Mouse (Mus musculus) neural tube, embryonic 14.5 days (tissue): ENCODE data around the gene Carns1. TPM values are rescaled to one million over a fixed set of nuclear protein-coding genes. Genes with fewer than 3 reads are reported as not detected.

Experiments used
- ATAC-seq: fragments of 200-750 bp; cut with Nextera tagmentation; 2 replicates; pipeline ENCODE4 v1.8.0; 2017; ENCODE audit warnings: low read depth, mild to moderate bottlenecking, moderate TSS enrichment, moderate library complexity
- H3K27ac ChIP-seq: fragments of 300-500 bp; sonication (generic); 2 replicates; pipeline ENCODE4 v1.5.1; 2014; ENCODE audit warnings: low read depth, mild to moderate bottlenecking, control low read depth, low read length, moderate library complexity, mixed read lengths
- H3K27me3 ChIP-seq: fragments of 300-500 bp; sonication (generic); 2 replicates; pipeline ENCODE4 v1.6.1; 2014; ENCODE audit warnings: low read length; ENCODE audit not compliant: control insufficient read depth, insufficient read depth
- H3K36me3 ChIP-seq: fragments of 300-500 bp; sonication (generic); 2 replicates; pipeline ENCODE4 v1.6.1; 2014; ENCODE audit warnings: low read length, mixed read lengths; ENCODE audit not compliant: control insufficient read depth, insufficient read depth
- H3K4me1 ChIP-seq: fragments of 300-500 bp; sonication (generic); 2 replicates; pipeline ENCODE4 v1.6.1; 2014; ENCODE audit warnings: low read length; ENCODE audit not compliant: control insufficient read depth, insufficient read depth
- H3K4me2 ChIP-seq: fragments of 300-500 bp; sonication (generic); 2 replicates; pipeline ENCODE4 v1.6.1; 2014; ENCODE audit warnings: mild to moderate bottlenecking, low read depth, low read length, control low read depth
- H3K4me3 ChIP-seq: fragments of 300-500 bp; sonication (generic); 2 replicates; pipeline ENCODE4 v1.5.1; 2014; ENCODE audit warnings: low read depth, low read length, control low read depth, mixed read lengths
- H3K9ac ChIP-seq: fragments of 300-500 bp; sonication (generic); replicated peaks from 2 replicates; pipeline ENCODE4 v1.6.1; 2014; ENCODE audit warnings: low read depth, mild to moderate bottlenecking, control low read depth, low read length, mixed read lengths
- H3K9me3 ChIP-seq: fragments of 300-500 bp; sonication (generic); 2 replicates; pipeline ENCODE4 v1.6.1; 2016; ENCODE audit warnings: low read length; ENCODE audit not compliant: control insufficient read depth
- WGBS: fragments of 180-500 bp; shearing (Covaris S2); extraction: QIAGEN DNeasy Blood & Tissue Kit; methylation state at CpG from one replicate; pipeline ENCODE4 v1.1.7; 2014; 5-methylcytosine and 5-hydroxymethylcytosine counted together
- polyA plus RNA-seq: library from polyadenylated mRNA; unstranded; fragments of >200 nt; fragmentation: Nextera tagmentation; extraction: Ambion mirVana; gene quantifications from 2 replicates; pipeline ENCODE4 v1.2.1, GENCODE M21; 2014

Gene Carns1
- polyA plus RNA-seq, 1 experiment from 2014 or later, result 3.0 TPM

- 3% methylated on average over 2 of the region's 2 CpGs for WGBS
- H3K9me3 ChIP-seq, result no peaks in the 10 kb centered on the region
- no peaks in the 10 kb centered on the region for H3K36me3 ChIP-seq
- no peak overlapping the region for H3K9ac ChIP-seq
- no peak overlapping the region for H3K27ac ChIP-seq
- H3K4me2 ChIP-seq, result no peak overlapping the region
- H3K27me3 ChIP-seq, result no peaks in the 10 kb centered on the region
- no peak for ATAC-seq
- peaks cover 5% of the 10 kb centered on the region; the same call in 1 of the 2 replicates for H3K4me1 ChIP-seq
- no peak overlapping the region for H3K4me3 ChIP-seq
Measured at GRCm38 (mm10) chr19:4206971-4207370, 31.7 kb upstream of the Carns1 start.

- Histone ChIP-seq H3K27ac (no peak overlapping the region), H3K4me1 (peaks cover 15% of the 10 kb centered on the region), H3K9ac (no peak overlapping the region), H3K4me3 (no peak overlapping the region), H3K36me3 (no peaks in the 10 kb centered on the region), H3K4me2 (no peak overlapping the region), H3K9me3 (no peaks in the 10 kb centered on the region), H3K27me3 (no peaks in the 10 kb centered on the region)
- 70% methylated on average over 3 of the region's 4 CpGs for WGBS
- ATAC-seq, result no peak
Measured at GRCm38 (mm10) chr19:4204889-4205288, 29.6 kb upstream of the Carns1 start.

- no peak overlapping the region for H3K4me2 ChIP-seq
- no peak overlapping the region for H3K4me3 ChIP-seq
- ATAC-seq, result no peak
- no peak overlapping the region for H3K27ac ChIP-seq
- no peaks in the 10 kb centered on the region for H3K36me3 ChIP-seq
- no peaks in the 10 kb centered on the region for H3K27me3 ChIP-seq
- H3K4me1 ChIP-seq, result peaks cover 15% of the 10 kb centered on the region
- WGBS, result 74% methylated on average over 13 of the region's 13 CpGs
- H3K9ac ChIP-seq, result no peak overlapping the region
- H3K9me3 ChIP-seq, result no peaks in the 10 kb centered on the region
Measured at GRCm38 (mm10) chr19:4203604-4204326, 28.5 kb upstream of the Carns1 start.

- ATAC-seq, result no peak
- no peak overlapping the region for H3K4me3 ChIP-seq
- WGBS, result 69% methylated on average over 3 of the region's 3 CpGs
- no peaks in the 10 kb centered on the region for H3K27me3 ChIP-seq
- no peak overlapping the region for H3K27ac ChIP-seq
- no peaks in the 10 kb centered on the region for H3K36me3 ChIP-seq
- no peaks in the 10 kb centered on the region for H3K9me3 ChIP-seq
- no peak overlapping the region for H3K9ac ChIP-seq
- no peak overlapping the region for H3K4me2 ChIP-seq
- H3K4me1 ChIP-seq, result peaks cover 15% of the 10 kb centered on the region
Measured at GRCm38 (mm10) chr19:4203148-4203547, 27.9 kb upstream of the Carns1 start.

DNA sequence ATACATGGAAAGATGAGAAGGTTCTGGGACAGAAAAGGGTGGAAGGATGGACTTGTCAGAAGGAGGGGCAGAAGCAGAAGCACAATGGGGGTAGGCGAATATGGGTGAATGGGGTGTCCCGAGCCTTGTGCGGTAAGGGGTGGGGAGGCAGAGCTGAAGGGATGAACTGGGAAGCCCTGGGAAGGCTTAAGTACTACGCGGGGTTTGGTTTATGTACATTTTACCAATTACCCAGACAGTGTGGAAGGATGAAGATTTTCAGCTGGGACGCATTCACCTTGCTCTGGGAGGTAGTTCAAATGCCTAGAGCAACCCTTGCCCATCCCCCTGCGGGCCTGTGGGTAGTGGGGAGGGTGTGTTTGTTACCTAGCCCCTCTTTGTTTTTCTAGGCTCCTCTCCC is 26.9 kb upstream of the Carns1 start:
- Histone ChIP-seq H3K36me3 (no peaks in the 10 kb centered on the region), H3K9ac (peak overlapping the region; percentile 59), H3K27me3 (no peaks in the 10 kb centered on the region), H3K4me1 (peaks cover 15% of the 10 kb centered on the region), H3K27ac (no peak overlapping the region), H3K9me3 (no peaks in the 10 kb centered on the region), H3K4me3 (peak overlapping the region; percentile 57), H3K4me2 (peak overlapping the region; percentile 81)
- no peak for ATAC-seq
- 39% methylated on average over 7 of the region's 7 CpGs for WGBS

- Histone ChIP-seq H3K4me2 (peak within 1 kb of the TSS; percentile 81), H3K27me3 (no peaks in the 10 kb centered on the region), H3K4me3 (peak within 1 kb of the TSS; percentile 57), H3K36me3 (no peaks in the 10 kb centered on the region), H3K27ac (peak within 1 kb of the TSS; percentile 28; the same call in 1 of the 2 replicates), H3K4me1 (peaks cover 15% of the 10 kb centered on the region), H3K9ac (peak within 1 kb of the TSS; percentile 59), H3K9me3 (no peaks in the 10 kb centered on the region)
- peak; percentile 83 for ATAC-seq
- 0% methylated on average over 34 of the region's 34 CpGs for WGBS
Measured at GRCm38 (mm10) chr19:4201291-4201909, 26.1 kb upstream of the Carns1 start, which contains the start of gene Rad9a. TSS of gene Rad9a (minus strand) at chr19:4201662.

DNA sequence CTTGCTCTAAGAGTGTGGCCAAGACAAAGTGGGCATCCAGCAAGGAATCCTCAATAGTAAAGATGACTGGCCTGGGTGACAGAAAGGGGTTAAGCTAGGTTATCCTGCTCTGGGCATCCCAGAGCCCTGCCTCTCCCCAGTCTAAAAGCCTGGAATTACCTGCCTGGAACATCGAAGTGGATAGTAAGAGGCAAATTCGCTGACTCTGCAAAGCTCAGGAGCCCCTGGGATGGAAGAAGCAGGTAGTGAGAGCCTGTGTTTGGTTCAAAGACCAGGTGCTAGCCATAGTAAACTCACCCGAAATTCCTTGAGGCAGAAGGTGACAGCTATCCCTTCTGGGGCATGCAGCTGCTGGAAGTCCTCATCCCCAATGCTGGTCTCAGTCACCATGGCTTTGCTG is 21.9 kb upstream of the Carns1 start:
- H3K4me3 ChIP-seq, result no peak overlapping the region
- no peaks in the 10 kb centered on the region for H3K27me3 ChIP-seq
- H3K4me1 ChIP-seq, result peaks cover 22% of the 10 kb centered on the region
- no peak overlapping the region for H3K4me2 ChIP-seq
- H3K9ac ChIP-seq, result no peak overlapping the region
- H3K9me3 ChIP-seq, result no peaks in the 10 kb centered on the region
- no peak for ATAC-seq
- H3K27ac ChIP-seq, result no peak overlapping the region
- WGBS, result 79% methylated on average over 3 of the region's 3 CpGs
- peaks cover 26% of the 10 kb centered on the region for H3K36me3 ChIP-seq

DNA sequence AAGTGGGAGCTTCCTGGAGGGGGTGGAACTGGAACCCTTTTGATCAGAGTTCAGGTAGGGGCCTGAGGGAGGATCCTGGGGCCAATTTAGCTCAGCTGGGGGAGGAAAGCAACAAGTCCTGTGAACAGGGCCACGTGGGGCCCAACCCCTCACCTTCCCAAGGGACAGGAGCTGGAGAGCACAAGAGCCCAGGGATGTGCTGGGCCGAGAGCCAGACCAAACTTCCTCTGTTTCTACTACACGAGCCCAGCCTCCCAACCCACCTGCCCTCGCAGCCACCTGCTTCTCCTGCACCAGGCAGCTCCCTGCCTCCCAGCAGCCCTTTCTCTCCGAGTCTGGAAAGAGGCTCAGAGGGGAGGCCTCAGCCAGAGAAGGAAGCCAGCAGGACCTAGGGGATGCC is 21.3 kb upstream of the Carns1 start:
- Histone ChIP-seq H3K9ac (no peak overlapping the region), H3K27me3 (no peaks in the 10 kb centered on the region), H3K4me2 (no peak overlapping the region), H3K4me1 (peaks cover 20% of the 10 kb centered on the region), H3K27ac (no peak overlapping the region), H3K4me3 (no peak overlapping the region), H3K9me3 (no peaks in the 10 kb centered on the region), H3K36me3 (peaks cover 26% of the 10 kb centered on the region)
- WGBS, result 25% methylated on average over 5 of the region's 5 CpGs
- no peak for ATAC-seq

DNA sequence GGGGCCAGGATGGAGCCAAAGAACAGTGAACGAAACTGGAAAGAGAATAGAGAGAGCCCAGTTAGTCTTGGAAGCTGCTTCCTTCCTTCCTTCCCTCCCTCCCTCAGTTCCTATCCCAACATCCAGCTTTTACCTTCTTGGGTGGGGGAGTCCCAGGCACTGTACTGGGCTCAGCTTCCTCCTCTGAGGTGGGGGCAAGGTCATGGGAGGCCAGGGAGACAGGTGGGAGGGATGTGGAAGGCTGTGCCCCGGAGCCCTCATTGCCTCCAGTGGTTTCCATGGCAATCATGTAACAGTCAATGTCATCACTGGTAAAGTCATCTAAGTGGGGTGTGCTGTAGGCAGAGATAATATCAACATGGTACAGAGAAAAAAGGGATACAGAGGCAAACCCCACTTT is 20.8 kb upstream of the Carns1 start:
- no peaks in the 10 kb centered on the region for H3K27me3 ChIP-seq
- no peak overlapping the region for H3K9ac ChIP-seq
- H3K4me3 ChIP-seq, result no peak overlapping the region
- peaks cover 26% of the 10 kb centered on the region for H3K36me3 ChIP-seq
- peaks cover 19% of the 10 kb centered on the region for H3K4me1 ChIP-seq
- 75% methylated on average over 2 of the region's 2 CpGs for WGBS
- no peak overlapping the region for H3K4me2 ChIP-seq
- no peak overlapping the region for H3K27ac ChIP-seq
- no peaks in the 10 kb centered on the region for H3K9me3 ChIP-seq
- ATAC-seq, result no peak
